Mouse (Mus musculus) heart, adult 18-20 months (tissue): ENCODE data around the gene Atxn1. TPM values are rescaled to one million over a fixed set of nuclear protein-coding genes. Genes with fewer than 3 reads are reported as not detected.

Experiments
- DNase-seq, 2 experiments: peaks; one replicate each; pipeline ENCODE4 v3.0.0; 2021 to 2022; ENCODE audit warnings: mixed read lengths in 1 of 2
- total RNA-seq, 2 experiments: library from RNA; stranded (reverse); gene quantifications; 2 replicates each; pipeline ENCODE4 v1.2.3; 2021

The Atxn1 gene
- total RNA-seq, 2 experiments from 2014 or later = 28.5 to 34.3 TPM

- no peak for DNase-seq
These were observed 64.0 kb downstream of the Atxn1 start for GRCm38 (mm10) chr13:45900776-45901175.

GRCm38 (mm10) chr13:45897571-45897970 lies 67.2 kb downstream of the Atxn1 start:
- DNase-seq = peak in 1 of 2 experiments; percentile 59

- no peak for DNase-seq
These were observed 70.0 kb downstream of the Atxn1 start for GRCm38 (mm10) chr13:45894760-45895159.

GRCm38 (mm10) chr13:45894234-45894633 lies 70.6 kb downstream of the Atxn1 start:
- DNase-seq = no peak

GRCm38 (mm10) chr13:45891073-45891472 lies 73.7 kb downstream of the Atxn1 start:
- no peak for DNase-seq

GRCm38 (mm10) chr13:45888953-45889749 lies 75.7 kb downstream of the Atxn1 start:
- no peak for DNase-seq

- DNase-seq = no peak
These were observed 79.9 kb downstream of the Atxn1 start for GRCm38 (mm10) chr13:45884878-45885277.

GRCm38 (mm10) chr13:45883791-45884238 lies 81.0 kb downstream of the Atxn1 start:
- DNase-seq = no peak

GRCm38 (mm10) chr13:45882976-45883440 lies 81.8 kb downstream of the Atxn1 start:
- DNase-seq = no peak

- DNase-seq = no peak
These were observed 84.3 kb downstream of the Atxn1 start for GRCm38 (mm10) chr13:45880543-45880845.

- DNase-seq = no peak
These were observed 84.9 kb downstream of the Atxn1 start for GRCm38 (mm10) chr13:45879746-45880542.

GRCm38 (mm10) chr13:45876939-45877338 lies 87.9 kb downstream of the Atxn1 start:
- no peak for DNase-seq

GRCm38 (mm10) chr13:45876368-45876760 lies 88.4 kb downstream of the Atxn1 start:
- DNase-seq = no peak

- no peak for DNase-seq
These were observed 89.0 kb downstream of the Atxn1 start for GRCm38 (mm10) chr13:45875686-45876367.

- DNase-seq = peak in 1 of 2 experiments; percentile 28
These were observed 90.6 kb downstream of the Atxn1 start for GRCm38 (mm10) chr13:45874196-45874595.

GRCm38 (mm10) chr13:45872966-45873365 lies 91.8 kb downstream of the Atxn1 start:
- no peak for DNase-seq

GRCm38 (mm10) chr13:45872041-45872746 lies 92.6 kb downstream of the Atxn1 start:
- DNase-seq = peak; percentile 55 to 59

- no peak for DNase-seq
These were observed 93.3 kb downstream of the Atxn1 start for GRCm38 (mm10) chr13:45871554-45871953.

- DNase-seq = no peak
These were observed 95.9 kb downstream of the Atxn1 start for GRCm38 (mm10) chr13:45868886-45869285.

- DNase-seq = peak; percentile 39
These were observed 97.5 kb downstream of the Atxn1 start for GRCm38 (mm10) chr13:45867273-45867672.

GRCm38 (mm10) chr13:45866615-45867245 lies 98.1 kb downstream of the Atxn1 start:
- DNase-seq = no peak

- no peak for DNase-seq
These were observed 99.2 kb downstream of the Atxn1 start for GRCm38 (mm10) chr13:45865620-45866019.
